Mouse (Mus musculus) cortical plate, adult 2 months (tissue): ENCODE data around the gene Osbp.

Experiments used
- CTCF ChIP-seq: fragments of 200-500 bp; IDR thresholded peaks from 2 replicates; pipeline ENCODE4 v1.5.1; 2011; ENCODE audit warnings: mild to moderate bottlenecking, control low read depth, low read length; ENCODE audit not compliant: insufficient read depth; ENCODE audit errors: extremely low read depth
- POLR2A ChIP-seq: fragments of 200-500 bp; IDR thresholded peaks from 2 replicates; pipeline ENCODE4 v1.6.1; 2011; ENCODE audit warnings: mild to moderate bottlenecking, low read length, control low read depth; ENCODE audit not compliant: insufficient read depth; ENCODE audit errors: extremely low read depth

- TF ChIP-seq CTCF = no peak
- TF ChIP-seq POLR2A = no peak
These were observed 46.9 kb downstream of the Osbp start for GRCm38 (mm10) chr19:12012615-12013014.
